In the genomic region with DNA sequence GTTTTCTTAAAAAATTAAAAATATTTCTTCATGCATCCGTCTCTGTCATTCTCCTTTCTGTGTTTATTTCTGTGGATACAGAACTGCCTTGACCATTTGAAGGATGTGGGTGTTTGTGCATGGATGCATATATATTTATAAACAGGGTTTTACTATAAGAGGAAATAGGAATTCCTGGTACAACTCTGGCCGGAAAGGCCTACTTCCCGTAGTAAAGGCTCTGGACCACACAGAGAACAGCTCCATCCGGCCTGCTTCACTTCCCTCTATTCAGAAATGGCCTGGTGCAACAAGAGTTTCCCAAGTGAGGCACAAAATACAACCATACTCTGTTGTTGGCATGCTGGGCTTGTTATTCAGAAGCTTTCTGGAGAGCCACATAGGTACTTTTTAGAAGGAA, we compare ENCODE assay signal across 28 mouse cellular contexts.
A peak's percentile ranks its signal among the peaks of the same experiment; 100 is the strongest.
DNase-seq lines count a peak whose midpoint lies in the region; ATAC-seq and TF ChIP-seq lines count a peak whose summit lies in the region.
"Had no signal": no experiment of that assay in that cellular context is flagged by ENCODE, and none has a peak within 500 bp of the region (broad histone marks: within the 10 kb centered on the region; RNA-seq: fewer than 3 reads in every experiment).

No protein-coding gene starts in this region.

- no peak overlapping the region for H3K4me2 ChIP-seq in liver, postnatal 0 days (ENCODE audit: low read depth, low read length)
- no peak overlapping the region for H3K4me2 ChIP-seq in midbrain, embryonic 11.5 days
- H3K4me2 ChIP-seq in midbrain, embryonic 15.5 days: no peak overlapping the region
- H3K4me2 ChIP-seq in hindbrain, embryonic 13.5 days: no peak overlapping the region
- H3K4me2 ChIP-seq: embryonic facial prominence, embryonic 15.5 days; forebrain, embryonic 12.5 days; heart, embryonic 12.5 days; hindbrain, embryonic 15.5 days; liver, embryonic 11.5 days; midbrain, embryonic 12.5 days; neural tube, embryonic 13.5 days had no signal

- no peaks in the 10 kb centered on the region for H3K4me1 ChIP-seq in liver, adult 2 months (ENCODE audit: control insufficient read depth, insufficient read depth, low read length)
- H3K4me1 ChIP-seq in liver, postnatal 0 days (ENCODE audit: insufficient read depth): no peaks in the 10 kb centered on the region
- no peaks in the 10 kb centered on the region for H3K4me1 ChIP-seq in midbrain, embryonic 11.5 days (ENCODE audit: control insufficient read depth, insufficient read depth, low read length)
- H3K4me1 ChIP-seq in midbrain, embryonic 15.5 days: no peaks in the 10 kb centered on the region
- no peaks in the 10 kb centered on the region for H3K4me1 ChIP-seq in hindbrain, embryonic 13.5 days (replicated peaks)
- H3K4me1 ChIP-seq: embryonic facial prominence, embryonic 10.5 days; embryonic facial prominence, embryonic 15.5 days; forebrain, embryonic 12.5 days; heart, embryonic 12.5 days; hindbrain, embryonic 15.5 days; midbrain, embryonic 12.5 days; neural tube, embryonic 13.5 days had no signal

- no peaks in the 10 kb centered on the region for H3K36me3 ChIP-seq in liver, adult 2 months (ENCODE audit: control insufficient read depth, insufficient read depth, low read length)
- H3K36me3 ChIP-seq in liver, postnatal 0 days (replicated peaks; ENCODE audit: insufficient read depth, low read length): no peaks in the 10 kb centered on the region
- no peaks in the 10 kb centered on the region for H3K36me3 ChIP-seq in midbrain, embryonic 11.5 days (ENCODE audit: control insufficient read depth, insufficient read depth, low read length)
- no peaks in the 10 kb centered on the region for H3K36me3 ChIP-seq in midbrain, embryonic 15.5 days (replicated peaks)
- no peaks in the 10 kb centered on the region for H3K36me3 ChIP-seq in hindbrain, embryonic 13.5 days
- H3K36me3 ChIP-seq: embryonic facial prominence, embryonic 10.5 days; embryonic facial prominence, embryonic 15.5 days; forebrain, embryonic 12.5 days; heart, embryonic 12.5 days; hindbrain, embryonic 15.5 days; midbrain, embryonic 12.5 days; neural tube, embryonic 13.5 days had no signal

- H3K4me3 ChIP-seq in liver, adult 2 months (ENCODE audit: insufficient read depth, low read depth, low read length): no peak overlapping the region
- no peak overlapping the region for H3K4me3 ChIP-seq in liver, postnatal 0 days (ENCODE audit: low read depth, low read length)
- no peak overlapping the region for H3K4me3 ChIP-seq in midbrain, embryonic 11.5 days (ENCODE audit: low read depth, low read length)
- no peak overlapping the region for H3K4me3 ChIP-seq in midbrain, embryonic 15.5 days
- H3K4me3 ChIP-seq in hindbrain, embryonic 13.5 days: no peak overlapping the region
- H3K4me3 ChIP-seq: embryonic facial prominence, embryonic 10.5 days; embryonic facial prominence, embryonic 15.5 days; forebrain, embryonic 12.5 days; heart, embryonic 12.5 days; hindbrain, embryonic 15.5 days; midbrain, embryonic 12.5 days; neural tube, embryonic 13.5 days had no signal

- H3K9ac ChIP-seq in liver, adult 2 months (ENCODE audit: low read depth, low read length): no peak overlapping the region
- no peak overlapping the region for H3K9ac ChIP-seq in liver, postnatal 0 days (replicated peaks)
- no peak overlapping the region for H3K9ac ChIP-seq in midbrain, embryonic 11.5 days (ENCODE audit: low read length)
- H3K9ac ChIP-seq in midbrain, embryonic 15.5 days: no peak overlapping the region
- no peak overlapping the region for H3K9ac ChIP-seq in hindbrain, embryonic 13.5 days
- H3K9ac ChIP-seq: embryonic facial prominence, embryonic 15.5 days; forebrain, embryonic 12.5 days; heart, embryonic 12.5 days; hindbrain, embryonic 15.5 days; midbrain, embryonic 12.5 days; neural tube, embryonic 13.5 days had no signal

- H3K79me2 ChIP-seq in liver, adult 2 months (ENCODE audit: control insufficient read depth, insufficient read depth, low read length): no peaks in the 10 kb centered on the region

- H3K9me3 ChIP-seq in liver, postnatal 0 days (ENCODE audit: low read length): no peaks in the 10 kb centered on the region; the same call in 1 of the 2 replicates
- H3K9me3 ChIP-seq in midbrain, embryonic 11.5 days (ENCODE audit: control insufficient read depth, low read length): no peaks in the 10 kb centered on the region
- H3K9me3 ChIP-seq in midbrain, embryonic 15.5 days: no peaks in the 10 kb centered on the region
- no peaks in the 10 kb centered on the region for H3K9me3 ChIP-seq in hindbrain, embryonic 13.5 days
- H3K9me3 ChIP-seq: embryonic facial prominence, embryonic 10.5 days; embryonic facial prominence, embryonic 15.5 days; forebrain, embryonic 12.5 days; heart, embryonic 12.5 days; hindbrain, embryonic 15.5 days; midbrain, embryonic 12.5 days; neural tube, embryonic 13.5 days had no signal

- WGBS in liver, adult 2 months: 77% methylated on average over 4 of the region's 4 CpGs
- 53% methylated on average over 4 of the region's 4 CpGs for WGBS in liver, postnatal 0 days (ENCODE audit: insufficient replicate concordance)
- WGBS in midbrain, embryonic 11.5 days: 85% methylated on average over 4 of the region's 4 CpGs
- WGBS in midbrain, embryonic 15.5 days: 93% methylated on average over 4 of the region's 4 CpGs
- 90% methylated on average over 4 of the region's 4 CpGs for WGBS in hindbrain, embryonic 13.5 days

- DNase-seq in liver, adult 2 months (ENCODE audit: extremely low read depth, low read depth, low spot score): peak; percentile 12
- DNase-seq in liver, postnatal 0 days: no peak
- DNase-seq in midbrain, embryonic 11.5 days (ENCODE audit: low spot score, missing footprints): peak; percentile 12
- DNase-seq: adrenal gland, adult 2 months; adrenal gland, postnatal 36 days; cerebellum, adult 2 months; cerebellum, postnatal 14 days; gastrocnemius, postnatal 14 days; heart, adult 11 months; heart, postnatal 4 days; kidney, adult 2 months; layer of hippocampus, postnatal 36 days; thymus, postnatal 4 days had no signal

- H3K27ac ChIP-seq in liver, adult 2 months (replicated peaks; ENCODE audit: insufficient read depth, low read depth, low read length): no peak overlapping the region
- no peak overlapping the region for H3K27ac ChIP-seq in liver, postnatal 0 days (ENCODE audit: low read depth)
- no peak overlapping the region for H3K27ac ChIP-seq in midbrain, embryonic 11.5 days (ENCODE audit: low read depth, low read length)
- H3K27ac ChIP-seq in midbrain, embryonic 15.5 days: no peak overlapping the region
- H3K27ac ChIP-seq in hindbrain, embryonic 13.5 days: no peak overlapping the region
- H3K27ac ChIP-seq: embryonic facial prominence, embryonic 10.5 days; embryonic facial prominence, embryonic 15.5 days; forebrain, embryonic 12.5 days; hindbrain, embryonic 15.5 days; kidney, postnatal 0 days; midbrain, embryonic 12.5 days; neural tube, embryonic 13.5 days had no signal

- H3K27me3 ChIP-seq in liver, adult 2 months (ENCODE audit: control insufficient read depth, insufficient read depth, low read length): no peaks in the 10 kb centered on the region
- no peaks in the 10 kb centered on the region for H3K27me3 ChIP-seq in liver, postnatal 0 days (ENCODE audit: insufficient read depth, low read length)
- H3K27me3 ChIP-seq in midbrain, embryonic 11.5 days (ENCODE audit: control insufficient read depth, insufficient read depth, low read length): no peaks in the 10 kb centered on the region
- no peaks in the 10 kb centered on the region for H3K27me3 ChIP-seq in midbrain, embryonic 15.5 days (replicated peaks)
- no peaks in the 10 kb centered on the region for H3K27me3 ChIP-seq in hindbrain, embryonic 13.5 days
- H3K27me3 ChIP-seq: CH12.LX; embryonic facial prominence, embryonic 15.5 days; forebrain, embryonic 12.5 days; heart, embryonic 12.5 days; hindbrain, embryonic 15.5 days; midbrain, embryonic 12.5 days; neural tube, embryonic 13.5 days had no signal

- TF ChIP-seq EP300 in liver, postnatal 0 days (IDR thresholded peaks at IDR 0.05; ENCODE audit: low read depth): no peak

- TF ChIP-seq POLR2A in liver, adult 2 months (IDR thresholded peaks at IDR 0.05; ENCODE audit: extremely low read depth, insufficient read depth, low read length): no peak

- ATAC-seq in liver, postnatal 0 days: no peak
- no peak for ATAC-seq in midbrain, embryonic 11.5 days (ENCODE audit: low FRiP score)
- no peak for ATAC-seq in midbrain, embryonic 15.5 days (replicated peaks)
- peak; percentile 90 for ATAC-seq in megakaryocyte, adult 5-6 weeks (ENCODE audit: poor library complexity, severe bottlenecking)
- ATAC-seq in hindbrain, embryonic 13.5 days (ENCODE audit: low FRiP score): no peak
- ATAC-seq: activated CD4-positive, CD25-positive, alpha-beta regulatory T cell, adult 4 months; inflammation-experienced regulatory T-cells, adult 6 months had no signal

- no peak for TF ChIP-seq CTCF in liver, adult 2 months (IDR thresholded peaks at IDR 0.05; ENCODE audit: low read depth, low read length)
- no peak for TF ChIP-seq CTCF in liver, postnatal 0 days (IDR thresholded peaks at IDR 0.05; ENCODE audit: low read depth)
